Mouse (Mus musculus): ENCODE data around the gene Treml4.

GRCm38 (mm10) chr17:48263741-48264362, at the start of gene Treml4:
- TF ChIP-seq GATA1 (IDR thresholded peaks at IDR 0.05; ENCODE audit: low read length) (no peak), TAL1 (IDR thresholded peaks at IDR 0.05; ENCODE audit: low read length) (no peak)

All from erythroblast, embryonic 14.5 days (primary cell).